Mouse (Mus musculus) cerebellum, postnatal 36 days (tissue): ENCODE results near the gene 5530400C23Rik.
"Not testable (repeated sequence)": the region's sequence is repeated elsewhere in the genome, so short reads cannot be mapped to it uniquely, and the experiment has no call there.

Source experiments
- DNase-seq, 2 experiments: peaks; one replicate each; pipeline ENCODE4 v3.0.0; 2021 to 2022; ENCODE audit warnings: mixed read lengths in 2 of 2

5530400C23Rik gene

GRCm38 (mm10) chr6:133291916-133292315 lies at the start of gene 5530400C23Rik:
TSS of gene 5530400C23Rik (plus strand) at chr6:133292216.
- DNase-seq = not testable (repeated sequence)

- DNase-seq = peak; percentile 14 to 27
These were observed 14.1 kb downstream of the 5530400C23Rik start for GRCm38 (mm10) chr6:133305952-133306715.

GRCm38 (mm10) chr6:133313896-133314295 lies 21.9 kb downstream of the 5530400C23Rik start:
- not testable (repeated sequence) for DNase-seq

GRCm38 (mm10) chr6:133338535-133338934 lies 46.5 kb downstream of the 5530400C23Rik start:
- DNase-seq = no peak

GRCm38 (mm10) chr6:133341731-133342130 lies 49.7 kb downstream of the 5530400C23Rik start:
- DNase-seq = not testable (repeated sequence)
